Mouse (Mus musculus) left cerebral cortex, postnatal 25 days (tissue): ENCODE measurements around the gene Rbm33. TPM values are rescaled to one million over a fixed set of nuclear protein-coding genes. Genes with fewer than 3 reads are reported as not detected.
A peak's percentile ranks its signal among the peaks of the same experiment; 100 is the strongest.

ENCODE experiments used
- DNase-seq, 2 experiments: peaks; one replicate each; pipeline ENCODE4 v3.0.0; 2022; ENCODE audit warnings: low spot score in 2 of 2, mixed read lengths in 1 of 2
- intact Hi-C: fragments of 180-260 bp; cut with DNase I; formaldehyde crosslinking; loops from one replicate; pipeline ENCODE4 v1.15.1; 2025
- total RNA-seq, 2 experiments: library from RNA; stranded (reverse); gene quantifications; 2 replicates each; pipeline ENCODE4 v1.2.3; 2021

Gene Rbm33
- total RNA-seq, 2 experiments from 2014 or later: 63.8 to 70.7 TPM

DNA sequence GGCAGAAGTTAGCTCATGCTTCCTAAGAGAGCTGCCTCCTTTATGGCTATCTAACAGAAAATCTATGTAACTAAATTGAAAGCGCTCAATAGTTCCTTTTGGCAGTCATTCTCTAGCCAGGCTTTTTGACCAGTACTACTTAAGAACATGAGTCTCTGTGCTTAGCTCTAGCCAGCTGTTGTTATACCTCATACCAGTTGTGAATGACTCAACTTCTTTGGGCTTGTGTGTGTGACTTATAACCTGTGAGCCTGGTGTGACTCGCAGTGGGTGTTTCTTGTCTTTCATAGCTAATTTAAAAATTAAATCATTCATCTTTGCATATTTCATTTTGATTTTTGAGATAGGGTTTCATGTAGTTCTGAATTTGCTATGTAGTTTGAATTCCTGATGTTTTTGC lies 80.4 kb downstream of the Rbm33 start:
- intact Hi-C loops: no loop called here
- no peak for DNase-seq

DNA sequence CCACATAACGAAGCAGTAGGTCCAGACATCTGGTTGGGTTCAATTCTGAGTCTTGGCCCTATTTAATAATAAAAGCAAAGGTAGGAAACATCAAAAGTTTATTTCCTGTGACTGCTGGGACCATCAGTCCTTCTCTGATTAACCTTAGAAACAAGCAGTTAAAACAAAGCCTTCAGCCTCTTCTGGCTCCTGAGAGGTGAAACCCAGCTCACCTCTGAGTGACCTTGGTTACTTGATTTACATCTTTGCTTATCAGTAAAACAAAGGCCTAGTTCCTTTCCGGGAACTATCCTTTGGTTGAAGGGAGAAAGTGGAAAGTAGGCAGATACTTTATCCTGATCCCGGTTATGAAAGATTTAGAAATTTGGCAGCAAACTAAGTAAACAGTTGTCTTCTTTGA lies 81.8 kb downstream of the Rbm33 start:
- intact Hi-C loops: no loop called here
- DNase-seq: no peak

DNA sequence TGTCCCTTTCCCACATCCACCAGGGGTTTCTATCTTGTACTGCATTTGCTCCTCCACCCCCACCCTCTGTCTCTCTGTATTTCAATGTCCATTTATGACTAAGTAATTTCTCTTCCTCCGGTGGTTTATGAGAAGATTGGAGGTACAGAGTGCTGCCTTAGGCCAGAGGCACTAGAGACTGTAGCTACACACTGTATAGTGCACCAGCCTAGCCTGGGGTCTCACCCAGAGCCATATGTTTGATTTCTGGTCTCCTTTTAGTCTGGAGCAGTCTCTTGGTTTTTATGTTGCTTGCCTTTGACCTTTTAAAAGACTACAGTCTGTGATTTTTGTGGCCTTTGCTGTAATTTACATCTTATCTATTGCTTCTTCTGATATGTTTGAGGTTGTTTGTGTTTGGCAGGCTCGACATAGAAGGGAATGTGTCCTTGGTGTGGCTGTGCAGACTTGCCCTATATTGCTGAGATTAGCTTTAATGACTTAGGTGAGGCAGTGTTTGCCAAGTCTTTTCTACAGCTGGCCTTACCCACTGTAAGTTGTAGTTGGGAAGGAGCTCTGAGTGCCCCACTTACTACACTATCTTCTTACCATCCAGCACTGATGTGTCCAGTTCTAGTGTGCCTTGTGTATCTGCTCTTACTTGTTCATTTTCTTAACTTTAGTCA lies 82.7 kb downstream of the Rbm33 start:
- intact Hi-C loops: no loop called here
- DNase-seq: no peak

- intact Hi-C loops: no loop called here
- no peak for DNase-seq
Measured at GRCm38 (mm10) chr5:28402756-28403155, 85.8 kb downstream of the Rbm33 start.

- no peak for DNase-seq
- intact Hi-C loops: no loop called here
Measured at GRCm38 (mm10) chr5:28406662-28407061, 89.7 kb downstream of the Rbm33 start.

- intact Hi-C loops: no loop called here
- no peak for DNase-seq
Measured at GRCm38 (mm10) chr5:28412006-28412685, 95.2 kb downstream of the Rbm33 start.

DNA sequence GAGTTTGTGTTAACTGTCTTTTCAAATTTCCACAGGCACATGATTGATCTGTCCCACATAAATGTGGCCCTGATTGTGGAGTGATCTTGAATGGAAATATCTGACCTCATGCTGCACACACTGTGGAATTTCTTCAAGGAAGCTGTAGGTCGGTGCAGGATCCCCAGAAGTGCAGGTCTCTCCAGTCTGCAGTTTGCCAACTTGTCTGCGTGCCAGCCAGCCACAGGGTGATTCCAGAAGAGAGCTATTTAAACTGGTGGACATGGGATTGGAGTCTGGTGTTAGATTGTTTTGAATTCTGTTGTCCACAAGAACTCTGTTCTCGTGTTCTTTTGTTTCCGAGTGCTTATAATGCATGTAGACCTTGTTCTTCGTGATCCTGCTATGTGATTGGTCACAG lies 96.6 kb downstream of the Rbm33 start:
- intact Hi-C loops: no loop called here
- DNase-seq: no peak

DNA sequence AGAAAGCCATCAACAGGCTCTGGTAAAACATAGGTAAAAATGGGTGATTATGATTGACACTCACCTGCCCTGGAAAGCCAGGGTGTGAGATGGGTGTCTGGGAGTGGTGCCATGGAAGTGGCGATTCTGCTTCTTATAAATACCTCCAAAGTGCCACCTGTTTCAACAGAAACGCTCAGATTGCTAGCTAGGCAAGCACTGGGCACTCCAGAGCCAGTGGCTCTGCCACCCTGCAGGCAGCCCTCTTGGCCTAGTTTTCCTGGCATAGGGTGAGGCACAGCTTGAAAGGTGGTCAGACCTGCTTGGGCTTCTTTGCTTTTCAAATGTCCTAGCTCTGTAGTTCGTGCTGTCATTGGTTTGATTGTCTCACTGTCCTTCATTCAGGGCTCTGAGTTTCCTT lies 97.2 kb downstream of the Rbm33 start:
- no peak for DNase-seq
- intact Hi-C loops: no loop called here

- no peak for DNase-seq
- intact Hi-C loops: no loop called here
Measured at GRCm38 (mm10) chr5:28416029-28416428, 99.1 kb downstream of the Rbm33 start.

DNA sequence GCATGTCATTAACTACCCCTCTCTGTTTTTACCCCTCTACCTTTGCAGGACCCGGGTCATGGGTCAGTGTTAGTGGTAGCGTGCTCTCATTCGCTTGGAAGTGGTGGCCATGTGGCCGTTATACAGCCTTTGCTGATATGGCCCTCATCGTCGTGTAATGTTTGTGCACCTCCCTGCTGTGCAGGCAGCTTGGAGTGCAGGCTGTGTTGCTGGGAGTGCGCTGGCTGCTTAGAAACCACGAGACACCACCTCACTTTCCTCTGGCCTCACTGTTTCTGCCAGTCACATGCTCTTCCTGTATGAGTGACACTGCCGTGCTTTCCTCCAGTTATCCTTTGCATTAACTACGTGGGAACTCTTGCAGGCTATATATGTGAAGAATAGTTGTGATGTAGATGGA lies 101.8 kb downstream of the Rbm33 start:
- DNase-seq: no peak
- intact Hi-C loops: no loop called here

DNA sequence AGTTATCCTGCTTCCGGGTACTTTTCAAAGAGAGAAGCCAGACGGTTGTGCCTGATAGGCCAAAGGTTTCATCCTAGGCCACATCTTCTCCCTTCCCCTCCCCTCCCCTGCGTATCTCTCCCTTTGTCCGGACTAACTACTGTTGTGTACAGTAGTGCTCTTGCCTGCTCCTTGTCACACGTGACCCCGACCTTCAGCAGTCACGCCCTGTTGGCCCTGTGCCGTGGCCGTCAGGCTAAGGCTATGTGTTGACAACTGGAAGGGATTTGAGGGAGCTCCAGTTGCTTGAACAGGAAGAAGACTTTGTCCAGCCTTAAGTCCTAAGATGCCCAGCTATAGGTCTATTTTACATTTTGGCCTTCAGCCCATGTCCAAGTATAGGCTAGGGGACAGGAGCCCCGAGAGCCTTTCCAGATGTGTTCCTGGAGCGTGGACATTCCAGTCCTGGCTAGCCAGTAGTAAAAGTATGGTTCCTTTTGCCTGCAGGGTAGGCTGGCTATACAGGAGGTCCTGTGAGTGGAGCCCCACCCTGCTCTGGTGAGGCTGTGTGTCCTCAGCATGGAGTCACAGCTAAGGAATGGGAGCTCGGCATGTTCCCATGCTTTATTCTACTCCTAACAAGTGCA lies 102.8 kb downstream of the Rbm33 start:
- DNase-seq: no peak
- intact Hi-C loops: no loop called here

GRCm38 (mm10) chr5:28423781-28424180 lies 106.9 kb downstream of the Rbm33 start:
- intact Hi-C loops: no loop called here

GRCm38 (mm10) chr5:28425926-28426325 lies 109.0 kb downstream of the Rbm33 start:
- no peak for DNase-seq
- intact Hi-C loops: no loop called here

More at GRCm38 (mm10) chr5:28423781-28424180, 106.9 kb downstream of the Rbm33 start:
- no peak for DNase-seq

- intact Hi-C loops: loop anchor here (2.0 to 10.0 kb wide), 4 partner anchors 587 to 884 kb away; no protein-coding TSS in a partner anchor
- DNase-seq: no peak
Measured at GRCm38 (mm10) chr5:28450126-28450890, 133.4 kb downstream of the Rbm33 start.

DNA sequence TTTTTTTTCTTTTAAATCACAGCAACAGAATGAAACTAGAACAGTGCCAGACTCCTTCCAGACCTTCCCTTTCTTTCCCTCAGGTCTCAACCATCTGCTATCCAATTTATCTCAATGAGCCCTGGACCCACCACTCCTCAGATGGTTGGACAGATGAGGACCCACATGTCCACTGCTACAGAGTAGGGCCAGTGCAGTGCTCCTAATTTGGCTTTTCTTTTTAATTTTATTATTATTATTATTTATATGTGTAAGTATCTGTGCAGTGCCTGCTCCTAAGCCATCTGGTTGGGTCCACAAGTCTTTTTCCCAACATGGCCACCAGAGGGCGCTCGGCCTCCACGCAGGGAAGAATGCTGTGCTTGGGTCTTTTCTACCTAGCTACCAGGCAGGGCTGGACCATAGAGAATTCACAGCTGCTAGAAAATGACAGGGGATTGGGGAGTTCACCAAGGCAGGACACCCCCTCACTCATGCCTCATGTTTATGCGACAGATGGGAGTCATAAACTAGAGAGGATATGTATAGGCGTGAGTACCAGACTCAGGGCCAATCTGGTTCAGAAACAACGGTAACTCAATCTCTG lies 134.2 kb downstream of the Rbm33 start:
- intact Hi-C loops: loop anchor here (2.0 to 10.0 kb wide), 4 partner anchors 586 to 884 kb away; no protein-coding TSS in a partner anchor
- peak; percentile 84 to 89 for DNase-seq

- no peak for DNase-seq
- intact Hi-C loops: loop anchor here (5.0 to 10.0 kb wide), 3 partner anchors 584 to 882 kb away; no protein-coding TSS in a partner anchor
Measured at GRCm38 (mm10) chr5:28453086-28453485, 136.2 kb downstream of the Rbm33 start.

GRCm38 (mm10) chr5:28453523-28453922 lies 136.6 kb downstream of the Rbm33 start:
- intact Hi-C loops: loop anchor here (5.0 to 10.0 kb wide), 3 partner anchors 584 to 881 kb away; no protein-coding TSS in a partner anchor
- no peak for DNase-seq

DNA sequence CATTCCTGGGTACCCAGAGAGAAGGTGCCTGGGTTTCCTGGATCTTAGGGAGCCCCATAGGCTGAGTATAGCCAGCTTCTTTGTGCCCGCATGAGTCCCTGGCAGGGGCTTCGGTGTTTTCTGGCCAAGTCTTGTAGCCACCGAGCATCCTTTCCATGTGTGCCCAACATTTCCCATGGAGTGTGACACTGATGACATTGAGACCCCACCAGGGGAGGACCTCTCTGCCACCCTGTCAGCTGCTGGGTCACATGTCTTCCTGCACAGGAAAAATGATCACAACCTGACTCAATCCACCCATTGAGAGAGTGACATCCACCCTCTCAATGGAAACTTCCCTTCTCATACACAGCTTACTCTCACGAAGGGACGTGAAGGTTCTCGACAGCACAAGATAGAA lies 137.6 kb downstream of the Rbm33 start:
- intact Hi-C loops: loop anchor here (5.0 to 10.0 kb wide), 3 partner anchors 583 to 880 kb away; no protein-coding TSS in a partner anchor
- no peak for DNase-seq

DNA sequence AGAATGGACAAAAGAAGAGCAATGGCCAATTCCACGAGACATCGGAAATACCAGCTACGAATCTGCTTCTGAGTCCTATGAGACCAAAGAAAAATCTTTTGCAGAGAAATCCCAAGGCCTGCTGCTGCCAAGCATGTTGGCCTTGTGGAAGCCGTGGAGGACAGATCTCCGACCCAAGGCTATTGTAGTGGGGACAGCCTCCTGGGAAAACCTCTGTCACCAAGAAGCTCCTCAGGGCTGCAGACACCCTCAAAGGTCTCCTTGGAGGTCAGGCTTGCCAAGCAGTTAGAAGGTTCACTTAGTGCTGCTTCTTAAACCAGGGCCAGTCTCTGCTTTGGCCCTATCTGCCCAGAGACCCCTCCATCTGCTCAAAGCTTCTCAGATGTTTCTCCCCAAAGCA lies 138.8 kb downstream of the Rbm33 start:
- intact Hi-C loops: loop anchor here (10.0 kb wide), 1 partner anchor 879 kb away; no protein-coding TSS in a partner anchor
- DNase-seq: no peak
